Mouse (Mus musculus) layer of hippocampus, postnatal 25 days (tissue): ENCODE data around the gene 4930426L09Rik. TPM values are rescaled to one million over a fixed set of nuclear protein-coding genes. Genes with fewer than 3 reads are reported as not detected.

ENCODE experiments used
- DNase-seq, 2 experiments: peaks; one replicate each; pipeline ENCODE4 v3.0.0; 2022; ENCODE audit warnings: mixed read lengths in 2 of 2, low spot score in 1 of 2; ENCODE audit errors: extremely low spot score in 1 of 2
- total RNA-seq, 2 experiments: library from RNA; stranded (reverse); gene quantifications; 2 replicates each; pipeline ENCODE4 v1.2.3; 2021

The 4930426L09Rik gene
- total RNA-seq, 2 experiments from 2014 or later, result 1.2 to 1.3 TPM

DNA sequence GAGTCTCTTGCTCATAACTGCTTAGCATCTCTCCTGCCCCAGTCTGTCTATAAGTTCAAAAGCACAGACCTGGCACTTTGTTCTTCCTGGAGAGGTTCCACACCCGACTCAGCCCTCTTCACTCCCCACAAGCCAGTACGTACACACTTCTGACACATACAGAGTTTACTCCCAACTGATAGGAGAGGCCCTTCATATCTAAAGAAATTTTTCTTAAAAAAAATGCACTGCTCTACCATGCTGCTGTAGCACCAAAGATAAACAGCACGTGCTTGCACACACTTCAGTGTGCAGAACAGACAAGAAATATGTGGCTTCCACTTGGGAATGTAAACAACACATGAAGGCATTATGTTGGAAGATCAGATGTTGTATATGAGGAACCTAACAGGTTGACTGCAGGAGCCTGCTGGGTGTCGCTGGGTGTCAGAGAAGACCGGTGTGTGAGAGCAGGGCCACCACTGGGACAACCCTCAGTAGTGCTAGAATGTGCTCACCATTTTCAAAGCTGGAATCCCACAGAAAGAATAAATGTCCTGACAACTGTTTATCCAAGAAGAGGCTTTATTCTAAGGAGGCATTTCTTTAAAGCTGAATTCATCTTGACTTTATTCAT, 29.0 kb upstream of the 4930426L09Rik start:
- DNase-seq, result no peak

DNA sequence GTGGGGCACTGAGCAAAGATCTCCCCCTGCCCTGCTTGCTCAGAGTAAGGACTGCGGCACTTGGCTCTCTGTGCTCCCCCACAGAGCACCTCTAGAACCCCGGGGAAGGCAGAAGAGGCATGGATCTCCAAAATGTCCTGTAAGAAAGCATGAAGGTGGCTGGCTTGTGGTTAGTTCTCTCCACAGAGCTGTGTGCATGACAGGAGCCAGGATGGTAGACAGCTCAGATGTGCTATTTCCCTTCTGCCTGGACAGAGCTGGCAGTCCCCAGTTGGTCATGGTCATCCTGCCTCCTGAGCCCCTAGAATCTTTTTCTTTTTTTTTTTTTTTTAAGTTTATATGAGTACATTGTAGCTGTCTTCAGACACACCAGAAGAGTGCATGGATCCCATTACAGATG, 27.7 kb upstream of the 4930426L09Rik start:
- DNase-seq, result no peak

GRCm38 (mm10) chr2:18971564-18971963, 26.6 kb upstream of the 4930426L09Rik start:
- no peak for DNase-seq

GRCm38 (mm10) chr2:18974882-18975645, 23.1 kb upstream of the 4930426L09Rik start:
- DNase-seq, result no peak

DNA sequence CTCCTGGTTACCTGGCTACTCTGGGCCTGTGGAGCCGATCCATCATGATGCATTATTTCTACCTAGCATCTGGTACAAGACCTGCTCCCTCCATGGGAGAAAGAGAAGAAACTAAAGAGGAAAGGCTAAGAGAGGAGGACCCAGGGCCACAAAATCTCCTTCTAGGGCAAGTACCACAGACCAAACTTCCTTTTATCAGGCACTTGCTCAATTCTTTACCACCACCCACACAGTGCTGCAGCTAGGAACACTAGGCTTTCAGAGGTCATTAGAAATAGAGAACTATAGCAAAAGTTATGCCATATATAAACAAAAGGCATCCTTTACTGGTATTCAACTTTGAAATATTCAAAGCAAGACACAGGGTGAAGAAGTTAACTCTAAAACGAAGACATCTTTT, 22.0 kb upstream of the 4930426L09Rik start:
- DNase-seq, result no peak

DNA sequence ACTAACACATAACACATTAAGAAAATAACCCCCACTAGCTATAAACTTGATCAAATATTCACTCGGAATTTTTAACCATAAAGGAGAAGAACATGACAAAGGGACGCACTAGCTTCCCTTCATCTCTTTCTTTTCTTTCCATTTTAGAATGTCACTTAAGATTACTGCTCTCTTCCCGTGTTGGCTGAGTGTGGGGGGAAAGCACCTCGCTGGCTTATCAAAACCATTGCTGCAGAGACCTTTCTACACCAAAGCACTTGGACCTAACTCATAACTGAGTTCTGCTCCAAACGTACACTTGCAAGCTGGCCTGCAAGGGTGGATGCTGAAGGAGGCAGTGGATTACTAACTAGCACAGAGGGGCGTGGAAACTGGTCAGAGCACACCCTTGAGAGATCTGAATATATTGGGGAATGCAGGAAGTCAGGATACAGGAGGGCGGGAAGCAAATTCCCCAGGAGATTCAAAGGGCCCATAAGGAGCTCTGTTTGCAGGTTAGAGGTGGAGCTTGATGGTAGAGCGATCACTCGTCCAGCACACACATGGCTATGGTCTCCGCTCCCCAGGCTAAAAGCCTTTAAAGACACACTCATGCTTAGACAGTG, 20.8 kb upstream of the 4930426L09Rik start:
- DNase-seq, result no peak

GRCm38 (mm10) chr2:18979046-18979445, 19.1 kb upstream of the 4930426L09Rik start:
- DNase-seq, result no peak

DNA sequence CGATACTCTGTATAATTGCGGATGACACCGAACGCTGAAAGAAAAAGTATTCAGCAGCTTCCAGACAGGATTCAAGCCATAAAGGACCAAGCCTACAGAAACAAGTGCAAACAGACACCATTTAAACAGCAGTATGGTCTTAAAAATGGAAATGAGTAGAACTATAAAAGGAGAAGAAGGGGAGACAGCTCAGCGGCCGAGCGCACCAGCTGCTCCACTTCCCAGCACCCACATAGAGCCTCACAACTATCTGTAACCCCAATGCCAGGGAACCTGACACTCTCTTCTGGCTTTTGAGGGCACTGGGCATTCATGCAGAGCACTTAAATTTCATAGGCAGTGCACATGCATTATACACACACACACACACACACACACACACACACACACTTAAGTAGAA, 18.5 kb upstream of the 4930426L09Rik start:
- no peak for DNase-seq

- no peak for DNase-seq
Observed at GRCm38 (mm10) chr2:18982581-18982980, 15.6 kb upstream of the 4930426L09Rik start.

DNA sequence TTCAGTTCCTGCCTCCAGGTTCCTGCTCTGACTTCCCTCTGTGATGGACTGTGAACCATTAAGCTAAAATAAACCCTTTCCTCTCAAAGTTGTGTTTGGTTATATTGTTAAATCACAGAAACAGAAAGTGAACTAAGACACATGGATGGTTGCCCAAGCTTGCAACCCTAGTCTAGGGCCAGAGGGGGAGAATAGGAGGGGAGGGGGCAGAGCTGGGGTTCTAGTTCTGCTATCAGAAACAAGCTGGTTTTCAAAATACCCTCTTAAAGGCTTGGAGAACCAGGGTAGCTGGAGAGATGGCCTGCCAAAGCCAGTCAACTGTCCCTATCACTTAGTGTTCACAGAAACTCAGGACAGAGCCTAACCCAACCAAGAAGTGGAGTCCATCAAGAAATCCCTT, 14.6 kb upstream of the 4930426L09Rik start:
- no peak for DNase-seq

GRCm38 (mm10) chr2:18984095-18984847, 13.9 kb upstream of the 4930426L09Rik start:
- DNase-seq, result no peak

DNA sequence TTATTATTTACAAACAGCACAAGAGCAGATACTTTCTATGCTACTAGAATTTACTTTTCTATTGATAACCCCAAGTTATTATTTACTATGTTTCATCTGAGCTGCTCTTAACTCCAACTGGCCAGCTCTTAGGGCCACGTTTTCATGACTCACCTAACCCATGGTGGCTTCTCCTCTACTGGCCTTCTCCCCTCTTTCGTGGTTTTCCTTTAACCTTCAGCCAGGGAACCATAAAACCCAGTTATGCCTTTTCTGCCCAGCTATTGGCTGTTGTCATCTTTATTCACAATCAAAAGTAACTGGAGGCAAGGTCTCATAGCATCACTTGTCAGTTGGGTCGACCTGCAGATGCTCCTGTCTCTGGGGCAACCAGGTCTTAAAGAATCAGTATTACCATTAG, 12.6 kb upstream of the 4930426L09Rik start:
- no peak for DNase-seq

GRCm38 (mm10) chr2:18988885-18989284, 9.3 kb upstream of the 4930426L09Rik start:
- no peak for DNase-seq

DNA sequence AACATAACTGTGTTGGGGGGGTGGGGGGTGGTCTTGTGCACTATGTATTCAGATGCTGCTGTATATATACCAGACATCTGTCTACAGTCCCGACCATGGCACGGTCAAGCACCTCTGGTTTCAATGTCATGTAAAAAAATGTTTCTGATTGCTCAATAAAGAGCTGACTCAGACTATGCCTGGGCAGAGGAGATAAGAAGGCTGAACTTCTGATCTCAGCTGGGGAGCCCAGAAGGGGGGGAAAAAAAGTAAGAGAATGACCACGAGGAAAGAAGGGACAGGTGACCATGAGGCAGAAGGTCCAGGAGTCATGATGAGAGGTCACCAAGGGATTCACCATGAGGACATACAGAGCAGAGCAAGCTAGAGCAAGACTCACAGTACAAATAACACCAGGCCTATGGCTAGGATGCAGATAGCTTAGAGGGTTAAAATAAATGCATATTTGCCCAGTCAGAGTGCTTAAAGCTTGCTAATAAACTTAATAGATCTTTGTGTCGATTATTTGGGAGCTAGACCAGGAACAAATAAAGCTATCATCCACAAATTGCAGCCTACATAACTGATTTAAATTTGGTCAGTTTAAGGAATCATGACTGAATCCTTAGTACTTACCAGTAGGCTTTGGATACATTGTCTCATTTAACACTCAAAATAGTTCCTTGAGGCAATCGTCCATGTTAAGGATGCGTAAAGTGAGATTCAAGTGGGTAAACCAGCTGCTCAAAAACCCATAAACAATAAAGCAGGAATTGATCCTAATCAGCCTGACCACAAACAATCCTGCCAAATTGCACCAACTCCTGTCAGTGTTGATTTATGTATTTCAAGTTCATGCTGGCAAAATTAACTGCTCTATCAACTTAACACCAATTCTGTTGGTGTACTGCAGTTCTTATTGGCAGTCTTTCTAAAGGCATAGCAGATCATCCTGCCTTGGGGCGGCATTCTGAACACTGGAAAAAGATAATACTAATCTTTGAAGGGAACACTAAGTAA, 5.3 kb upstream of the 4930426L09Rik start:
- DNase-seq, result no peak

- peak in 1 of 2 experiments; percentile 23 for DNase-seq
Observed at GRCm38 (mm10) chr2:18996451-18997211, 1.5 kb upstream of the 4930426L09Rik start.

- DNase-seq, result peak; percentile 39 to 53
Observed at GRCm38 (mm10) chr2:18997387-18997971, 664 bp upstream of the 4930426L09Rik start.

DNA sequence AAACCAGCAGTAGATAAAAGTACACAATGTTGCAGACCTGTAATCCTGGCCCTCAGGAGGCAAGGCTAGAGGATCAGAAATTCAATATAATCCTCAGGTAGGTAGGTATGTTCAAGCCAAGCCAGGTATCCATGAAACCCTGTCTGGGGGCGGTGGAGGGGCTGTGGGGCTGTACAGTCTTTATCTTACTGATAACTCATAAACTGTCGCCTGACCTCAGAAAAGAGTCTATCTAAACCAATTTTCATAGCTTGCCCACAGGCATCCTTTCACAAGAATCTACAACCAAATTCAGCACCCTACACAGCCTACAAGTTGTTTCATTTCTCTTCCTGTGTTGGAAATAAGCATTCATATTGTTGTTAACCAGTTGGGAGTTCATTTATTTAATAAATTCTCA, 1.3 kb downstream of the 4930426L09Rik start:
- DNase-seq, result no peak

DNA sequence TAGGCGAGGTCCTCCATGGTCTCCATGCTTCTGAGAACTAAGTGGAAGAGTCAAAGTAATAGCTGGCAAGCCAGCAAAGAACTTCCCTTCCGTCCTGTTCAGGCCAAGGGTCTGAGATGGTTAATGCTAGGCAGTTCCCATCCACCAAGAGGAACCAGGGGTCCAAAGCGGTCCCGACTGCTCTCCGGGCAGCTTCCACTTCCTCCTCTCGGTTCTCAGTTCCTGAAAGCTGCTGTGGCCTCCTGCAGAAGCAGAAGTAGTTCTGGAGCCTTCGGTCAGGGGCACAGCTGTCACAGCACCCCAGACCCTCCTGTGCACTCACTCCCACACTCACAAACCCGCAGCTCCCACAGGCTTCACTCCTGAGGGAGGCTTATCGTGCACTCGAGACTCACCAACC, 6.7 kb downstream of the 4930426L09Rik start:
- DNase-seq, result no peak

- no peak for DNase-seq
Observed at GRCm38 (mm10) chr2:19006124-19006523, 8.0 kb downstream of the 4930426L09Rik start.
